Mouse (Mus musculus) CH12.LX (cell line): ENCODE measurements at regions not wholly inside any gene's neighbourhood (a gene's known extent, or its start where the extent isn't known, plus 50 kb on each side); places are given as distances from the start of the nearest gene placed in this dataset.

Source experiments
- DNase-seq: peaks from one replicate; pipeline ENCODE4 v3.0.0-alpha.2; 2013; ENCODE audit errors: extremely low read depth
- H3K27ac ChIP-seq: 2 replicates; pipeline ENCODE4 v1.5.1; 2012; ENCODE audit warnings: low read depth, mild to moderate bottlenecking, control low read depth, moderate library complexity; ENCODE audit not compliant: insufficient read depth
- H3K27me3 ChIP-seq: replicated peaks from 2 replicates; pipeline ENCODE3; 2012; ENCODE audit warnings: inconsistent platforms
- H3K36me3 ChIP-seq, 2 experiments: replicated peaks in 1 of 2; 2 replicates each; pipeline versions ENCODE3 to v1.6.1; 2012; ENCODE audit warnings: inconsistent platforms in 1 of 2, low read length in 1 of 2, mild to moderate bottlenecking in 1 of 2, mixed read lengths in 1 of 2, moderate library complexity in 1 of 2; ENCODE audit not compliant: control insufficient read depth in 1 of 2, insufficient read depth in 1 of 2
- H3K4me1 ChIP-seq, 2 experiments: 2 replicates each; pipeline ENCODE4 v1.6.1; 2012; ENCODE audit warnings: inconsistent platforms in 1 of 2, moderate library complexity in 1 of 2; ENCODE audit not compliant: insufficient read depth in 2 of 2, control insufficient read depth in 1 of 2
- H3K4me2 ChIP-seq: 2 replicates; pipeline ENCODE4 v1.6.1; 2012; ENCODE audit warnings: low read depth, mild to moderate bottlenecking, control low read depth; ENCODE audit not compliant: poor library complexity, insufficient read depth, severe bottlenecking
- H3K4me3 ChIP-seq, 3 experiments: fragments of 150-350 bp in 1 of 3; sonication (generic) in 1 of 3; replicated peaks in 1 of 3; 2 replicates each; pipeline versions ENCODE3 to v1.5.1; 2011 to 2012; ENCODE audit warnings: low read depth in 2 of 3, low read length in 2 of 3, mild to moderate bottlenecking in 2 of 3, moderate library complexity in 2 of 3, control low read depth in 1 of 3, improper control_type of control experiment in 1 of 3, inconsistent platforms in 1 of 3, mixed read lengths in 1 of 3; ENCODE audit not compliant: poor library complexity in 1 of 3
- H3K79me2 ChIP-seq: replicated peaks from 2 replicates; pipeline ENCODE4 v1.6.1; 2012; ENCODE audit warnings: mild to moderate bottlenecking, moderate library complexity; ENCODE audit not compliant: control insufficient read depth, poor library complexity, insufficient read depth, severe bottlenecking; ENCODE audit errors: extremely low read depth
- H3K9ac ChIP-seq: 2 replicates; pipeline ENCODE4 v1.6.1; 2012; ENCODE audit warnings: low read depth, mild to moderate bottlenecking, control low read depth, moderate library complexity; ENCODE audit not compliant: insufficient read depth
- H3K9me3 ChIP-seq: replicated peaks from 2 replicates; pipeline ENCODE3; 2012; ENCODE audit warnings: low read length, inconsistent platforms, mixed read lengths
- BHLHE40 ChIP-seq: IDR thresholded peaks from 2 replicates; pipeline ENCODE4 v1.6.1; 2011; ENCODE audit warnings: mild to moderate bottlenecking, low read depth, low read length, improper control_type of control experiment
- CHD1 ChIP-seq: IDR thresholded peaks from 2 replicates; pipeline ENCODE4 v1.6.1; 2012; ENCODE audit warnings: low read depth, low read length, improper control_type of control experiment, inconsistent platforms
- E2F4 ChIP-seq: IDR thresholded peaks from 2 replicates; pipeline ENCODE4 v1.6.1; 2011; ENCODE audit warnings: low read depth, low read length, improper control_type of control experiment; ENCODE audit not compliant: insufficient replicate concordance
- EP300 ChIP-seq: IDR thresholded peaks from 2 replicates; pipeline ENCODE4 v1.6.1; 2011; ENCODE audit warnings: low read length, improper control_type of control experiment
- GABPA ChIP-seq: IDR thresholded peaks from 2 replicates; pipeline ENCODE4 v1.6.1; 2012; ENCODE audit warnings: low read depth, low read length, improper control_type of control experiment, inconsistent platforms; ENCODE audit not compliant: insufficient replicate concordance
- JUN ChIP-seq: IDR thresholded peaks from 2 replicates; pipeline ENCODE4 v1.6.1; 2011; ENCODE audit warnings: low read depth, mild to moderate bottlenecking, low read length, improper control_type of control experiment, moderate library complexity; ENCODE audit not compliant: insufficient read depth
- JUND ChIP-seq: conservative IDR thresholded peaks from 2 replicates; pipeline ENCODE4 v1.6.1; 2011; ENCODE audit warnings: low read depth, low read length, improper control_type of control experiment
- MAFK ChIP-seq: IDR thresholded peaks from 2 replicates; pipeline ENCODE4 v1.6.1; 2011; ENCODE audit warnings: low read length, improper control_type of control experiment; ENCODE audit not compliant: insufficient replicate concordance
- MAZ ChIP-seq: IDR thresholded peaks from 2 replicates; pipeline ENCODE4 v1.6.1; 2012; ENCODE audit warnings: low read depth, mild to moderate bottlenecking, inconsistent platforms, low read length, improper control_type of control experiment, moderate library complexity
- MEF2A ChIP-seq: IDR thresholded peaks from 2 replicates; pipeline ENCODE4 v1.6.1; 2014; ENCODE audit warnings: low read depth, mild to moderate bottlenecking, inconsistent platforms, low read length, improper control_type of control experiment, borderline replicate concordance
- MXI1 ChIP-seq: IDR thresholded peaks from 2 replicates; pipeline ENCODE4 v1.6.1; 2011; ENCODE audit warnings: mild to moderate bottlenecking, low read depth, low read length, improper control_type of control experiment
- NRF1 ChIP-seq: IDR thresholded peaks from 2 replicates; pipeline ENCODE4 v1.6.1; 2014; ENCODE audit warnings: low read depth, mild to moderate bottlenecking, inconsistent platforms, low read length, improper control_type of control experiment, moderate library complexity
- PAX5 ChIP-seq: IDR thresholded peaks from 2 replicates; pipeline ENCODE4 v1.6.1; 2012; ENCODE audit warnings: low read length, inconsistent platforms, mixed read lengths
- POLR2A ChIP-seq: IDR thresholded peaks from 2 replicates; pipeline ENCODE4 v1.6.1; 2011; ENCODE audit warnings: low read depth, mild to moderate bottlenecking, improper control_type of control experiment, low read length
- POLR2AphosphoS2 ChIP-seq: IDR thresholded peaks from 2 replicates; pipeline ENCODE4 v1.6.1; 2011; ENCODE audit warnings: low read depth, low read length, improper control_type of control experiment
- RCOR1 ChIP-seq: conservative IDR thresholded peaks from 2 replicates; pipeline ENCODE4 v1.6.1; 2012; ENCODE audit warnings: low read depth, mild to moderate bottlenecking, inconsistent platforms, low read length, improper control_type of control experiment
- TBP ChIP-seq: conservative IDR thresholded peaks from 2 replicates; pipeline ENCODE4 v1.6.1; 2011; ENCODE audit warnings: low read depth, low read length, improper control_type of control experiment
- USF2 ChIP-seq: conservative IDR thresholded peaks from 2 replicates; pipeline ENCODE4 v1.6.1; 2011; ENCODE audit warnings: low read depth, low read length, improper control_type of control experiment
- ZMIZ1 ChIP-seq: IDR thresholded peaks from 2 replicates; pipeline ENCODE4 v1.6.1; 2012; ENCODE audit warnings: low read depth, mild to moderate bottlenecking, inconsistent platforms, low read length, improper control_type of control experiment
- ZNF384 ChIP-seq: IDR thresholded peaks from 2 replicates; pipeline ENCODE4 v1.6.1; 2012; ENCODE audit warnings: low read depth, low read length, improper control_type of control experiment, inconsistent platforms
- dilution Hi-C: fragments of 300-500 bp; cut with MboI; formaldehyde crosslinking; loops from 2 replicates; pipeline ENCODE4 v1.14.3; 2020; ENCODE audit warnings: low sequenced_read_pairs; ENCODE audit not compliant: extremely low pct_unique_long_range_greater_than_20kb, extremely low pct_ligation_motif_present
- in situ Hi-C: fragments of 300-500 bp; cut with MboI; formaldehyde crosslinking; loops from 3 replicates; pipeline ENCODE4 v1.14.3; 2019; ENCODE audit warnings: low sequenced_read_pairs, low pct_ligation_motif_present, low pct_unique_long_range_greater_than_20kb, mixed read lengths

- Histone ChIP-seq H3K9me3 (peaks cover 3% of the 10 kb centered on the region), H3K9ac (no peak overlapping the region), H3K79me2 (no peaks in the 10 kb centered on the region), H3K4me3 (no peak overlapping the region), H3K36me3 (no peaks in the 10 kb centered on the region), H3K27me3 (peaks cover 91% of the 10 kb centered on the region), H3K4me1 (no peaks in the 10 kb centered on the region), H3K4me2 (no peak overlapping the region), H3K27ac (no peak overlapping the region)
- dilution Hi-C loops: no loop called here
- TF ChIP-seq MEF2A: no peak
- no peak for TF ChIP-seq TBP
- TF ChIP-seq JUN: no peak
- no peak for TF ChIP-seq ZMIZ1
- no peak for TF ChIP-seq BHLHE40
- no peak for TF ChIP-seq NRF1
- TF ChIP-seq MAFK: no peak
- TF ChIP-seq GABPA: no peak
- TF ChIP-seq JUND: no peak
- no peak for TF ChIP-seq CHD1
- TF ChIP-seq POLR2AphosphoS2: no peak
- TF ChIP-seq USF2: no peak
- TF ChIP-seq PAX5: no peak
- TF ChIP-seq MAZ: no peak
- no peak for TF ChIP-seq MXI1
- TF ChIP-seq POLR2A: no peak
- TF ChIP-seq ZNF384: no peak
- TF ChIP-seq RCOR1: no peak
- no peak for TF ChIP-seq EP300
- TF ChIP-seq, all 38 proteins: peak for 0
- DNase-seq: no peak
- in situ Hi-C loops: no loop called here
Measured at GRCm38 (mm10) chr11:93771143-93771940, 114.2 kb downstream of the Utp18 start.

- peaks cover 87% of the 10 kb centered on the region for H3K27me3 ChIP-seq
- H3K4me1 ChIP-seq: no peaks in the 10 kb centered on the region
- H3K9me3 ChIP-seq: peaks cover 3% of the 10 kb centered on the region
- dilution Hi-C loops: no loop called here
- no peak overlapping the region for H3K27ac ChIP-seq
- H3K36me3 ChIP-seq: no peaks in the 10 kb centered on the region
- in situ Hi-C loops: no loop called here
- no peak overlapping the region for H3K9ac ChIP-seq
- TF ChIP-seq MEF2A (no peak), E2F4 (no peak)
- TF ChIP-seq, all 38 proteins: peak for 0
- H3K4me2 ChIP-seq: no peak overlapping the region
- no peak overlapping the region for H3K4me3 ChIP-seq
- H3K79me2 ChIP-seq: no peaks in the 10 kb centered on the region
- no peak for DNase-seq
Measured at GRCm38 (mm10) chr11:93765961-93766360, 119.6 kb downstream of the Utp18 start.
